Mouse (Mus musculus): ENCODE data around the gene Dazl. TPM values are rescaled to one million over a fixed set of nuclear protein-coding genes. Genes with fewer than 3 reads are reported as not detected.

Gene Dazl
- polyA plus RNA-seq, 1 experiment from 2014 or later, result not detected

GRCm38 (mm10) chr17:50246605-50247004 is 46.8 kb downstream of the Dazl start:
- ATAC-seq, result no peak
- no peak for DNase-seq (ENCODE audit: low spot score)
- 79% methylated on average over 6 of the region's 6 CpGs for WGBS
- no peak overlapping the region for H3K4me2 ChIP-seq (replicated peaks; ENCODE audit: low read depth, low read length)
- H3K4me3 ChIP-seq (ENCODE audit: low read depth, low read length), result no peak overlapping the region
- no peak overlapping the region for H3K27ac ChIP-seq (ENCODE audit: low read length)
- no peak overlapping the region for H3K9ac ChIP-seq (replicated peaks; ENCODE audit: low read depth)
- H3K4me1 ChIP-seq (ENCODE audit: insufficient read depth, low read depth, low read length), result no peaks in the 10 kb centered on the region
- H3K36me3 ChIP-seq (ENCODE audit: insufficient read depth, low read length), result no peaks in the 10 kb centered on the region
- H3K27me3 ChIP-seq (replicated peaks; ENCODE audit: insufficient read depth, low read length), result no peaks in the 10 kb centered on the region
- TF ChIP-seq EP300 (IDR thresholded peaks at IDR 0.05) (no peak), CTCF (IDR thresholded peaks at IDR 0.05) (no peak)
- H3K9me3 ChIP-seq (ENCODE audit: low read length), result no peaks in the 10 kb centered on the region

GRCm38 (mm10) chr17:50244675-50245074 is 48.8 kb downstream of the Dazl start:
- no peaks in the 10 kb centered on the region for H3K27me3 ChIP-seq (replicated peaks; ENCODE audit: insufficient read depth, low read length)
- H3K4me1 ChIP-seq (ENCODE audit: insufficient read depth, low read depth, low read length), result no peaks in the 10 kb centered on the region
- no peak overlapping the region for H3K4me3 ChIP-seq (ENCODE audit: low read depth, low read length)
- H3K36me3 ChIP-seq (ENCODE audit: insufficient read depth, low read length), result no peaks in the 10 kb centered on the region
- H3K9me3 ChIP-seq (ENCODE audit: low read length), result no peaks in the 10 kb centered on the region
- H3K27ac ChIP-seq (ENCODE audit: low read length), result no peak overlapping the region
- H3K9ac ChIP-seq (replicated peaks; ENCODE audit: low read depth), result no peak overlapping the region
- TF ChIP-seq EP300 (IDR thresholded peaks at IDR 0.05), result no peak
- TF ChIP-seq CTCF (IDR thresholded peaks at IDR 0.05), result no peak
- WGBS, result 43% methylated on average over 4 of the region's 4 CpGs
- no peak overlapping the region for H3K4me2 ChIP-seq (replicated peaks; ENCODE audit: low read depth, low read length)
- ATAC-seq (no peak), DNase-seq (ENCODE audit: low spot score) (no peak)

- 71% methylated on average over 10 of the region's 11 CpGs for WGBS
- no peak overlapping the region for H3K27ac ChIP-seq (ENCODE audit: low read length)
- no peak overlapping the region for H3K4me3 ChIP-seq (ENCODE audit: low read depth, low read length)
- DNase-seq (ENCODE audit: low spot score) (no peak), ATAC-seq (no peak)
- H3K9ac ChIP-seq (replicated peaks; ENCODE audit: low read depth), result no peak overlapping the region
- no peaks in the 10 kb centered on the region for H3K9me3 ChIP-seq (ENCODE audit: low read length)
- H3K4me1 ChIP-seq (ENCODE audit: insufficient read depth, low read depth, low read length), result no peaks in the 10 kb centered on the region
- no peaks in the 10 kb centered on the region; the same call in 1 of the 2 replicates for H3K27me3 ChIP-seq (replicated peaks; ENCODE audit: insufficient read depth, low read length)
- H3K36me3 ChIP-seq (ENCODE audit: insufficient read depth, low read length), result no peaks in the 10 kb centered on the region
- no peak for TF ChIP-seq EP300 (IDR thresholded peaks at IDR 0.05)
- TF ChIP-seq CTCF (IDR thresholded peaks at IDR 0.05), result no peak
- H3K4me2 ChIP-seq (replicated peaks; ENCODE audit: low read depth, low read length), result no peak overlapping the region
Measured at GRCm38 (mm10) chr17:50243326-50243725, 50.1 kb downstream of the Dazl start.

- Histone ChIP-seq H3K4me1 (ENCODE audit: insufficient read depth, low read depth, low read length) (no peaks in the 10 kb centered on the region), H3K36me3 (ENCODE audit: insufficient read depth, low read length) (no peaks in the 10 kb centered on the region), H3K9me3 (ENCODE audit: low read length) (no peaks in the 10 kb centered on the region), H3K4me2 (replicated peaks; ENCODE audit: low read depth, low read length) (no peak overlapping the region), H3K27me3 (replicated peaks; ENCODE audit: insufficient read depth, low read length) (peaks cover 3% of the 10 kb centered on the region; the same call in 1 of the 2 replicates), H3K27ac (ENCODE audit: low read length) (no peak overlapping the region), H3K4me3 (ENCODE audit: low read depth, low read length) (no peak overlapping the region), H3K9ac (replicated peaks; ENCODE audit: low read depth) (no peak overlapping the region)
- WGBS, result 44% methylated on average over 11 of the region's 11 CpGs
- no peak for ATAC-seq
- no peak for DNase-seq (ENCODE audit: low spot score)
- no peak for TF ChIP-seq EP300 (IDR thresholded peaks at IDR 0.05)
- no peak for TF ChIP-seq CTCF (IDR thresholded peaks at IDR 0.05)
Measured at GRCm38 (mm10) chr17:50237818-50238610, 55.4 kb downstream of the Dazl start.

GRCm38 (mm10) chr17:50237436-50237709 is 56.1 kb downstream of the Dazl start:
- no peak for TF ChIP-seq EP300 (IDR thresholded peaks at IDR 0.05)
- TF ChIP-seq CTCF (IDR thresholded peaks at IDR 0.05), result peak; percentile 97
- Histone ChIP-seq H3K9ac (replicated peaks; ENCODE audit: low read depth) (no peak overlapping the region), H3K27me3 (replicated peaks; ENCODE audit: insufficient read depth, low read length) (peaks cover 3% of the 10 kb centered on the region; the same call in 1 of the 2 replicates), H3K4me2 (replicated peaks; ENCODE audit: low read depth, low read length) (no peak overlapping the region), H3K4me1 (ENCODE audit: insufficient read depth, low read depth, low read length) (no peaks in the 10 kb centered on the region), H3K27ac (ENCODE audit: low read length) (no peak overlapping the region), H3K4me3 (ENCODE audit: low read depth, low read length) (no peak overlapping the region), H3K9me3 (ENCODE audit: low read length) (no peaks in the 10 kb centered on the region), H3K36me3 (ENCODE audit: insufficient read depth, low read length) (no peaks in the 10 kb centered on the region)
- peak; percentile 72 for DNase-seq (ENCODE audit: low spot score)
- 4% methylated on average over 8 of the region's 8 CpGs for WGBS
- ATAC-seq, result peak; percentile 48; the same call in 1 of the 2 replicates

GRCm38 (mm10) chr17:50236702-50237435 is 56.6 kb downstream of the Dazl start:
- Histone ChIP-seq H3K4me3 (ENCODE audit: low read depth, low read length) (no peak overlapping the region), H3K9ac (replicated peaks; ENCODE audit: low read depth) (no peak overlapping the region), H3K36me3 (ENCODE audit: insufficient read depth, low read length) (no peaks in the 10 kb centered on the region), H3K4me1 (ENCODE audit: insufficient read depth, low read depth, low read length) (no peaks in the 10 kb centered on the region), H3K4me2 (replicated peaks; ENCODE audit: low read depth, low read length) (no peak overlapping the region), H3K27me3 (replicated peaks; ENCODE audit: insufficient read depth, low read length) (peaks cover 3% of the 10 kb centered on the region; the same call in 1 of the 2 replicates), H3K9me3 (ENCODE audit: low read length) (no peaks in the 10 kb centered on the region), H3K27ac (ENCODE audit: low read length) (no peak overlapping the region)
- no peak for TF ChIP-seq EP300 (IDR thresholded peaks at IDR 0.05)
- TF ChIP-seq CTCF (IDR thresholded peaks at IDR 0.05), result no peak
- ATAC-seq (no peak), DNase-seq (ENCODE audit: low spot score) (no peak)
- 60% methylated on average over 9 of the region's 9 CpGs for WGBS

Measured in lung, postnatal 0 days (tissue).